Mouse (Mus musculus) intestine, postnatal 0 days (tissue): Measurements from ENCODE around the gene Cnnm4. TPM values are rescaled to one million over a fixed set of nuclear protein-coding genes. Genes with fewer than 3 reads are reported as not detected.

Experiments
- ATAC-seq: fragments of 200-750 bp; cut with Nextera tagmentation; 2 replicates; pipeline ENCODE4 v1.8.0; 2017; ENCODE audit warnings: mild to moderate bottlenecking, moderate TSS enrichment, moderate library complexity
- H3K27ac ChIP-seq: fragments of 300-500 bp; sonication (generic); 2 replicates; pipeline ENCODE4 v1.5.1; 2014; ENCODE audit warnings: mild to moderate bottlenecking, low read depth, low read length, moderate library complexity
- H3K27me3 ChIP-seq: fragments of 300-500 bp; sonication (generic); replicated peaks from 2 replicates; pipeline ENCODE4 v1.6.1; 2014; ENCODE audit warnings: low read length, mixed read lengths; ENCODE audit not compliant: control insufficient read depth, insufficient read depth
- H3K36me3 ChIP-seq: fragments of 300-500 bp; sonication (generic); 2 replicates; pipeline ENCODE4 v1.6.1; 2014; ENCODE audit warnings: mild to moderate bottlenecking, moderate library complexity; ENCODE audit not compliant: control insufficient read depth, insufficient read depth
- H3K4me1 ChIP-seq: fragments of 300-500 bp; sonication (generic); replicated peaks from 2 replicates; pipeline ENCODE4 v1.6.1; 2014; ENCODE audit warnings: antibody characterized with exemption, low read length, mixed read lengths; ENCODE audit not compliant: control insufficient read depth, insufficient read depth
- H3K4me2 ChIP-seq: fragments of 300-500 bp; sonication (generic); replicated peaks from 2 replicates; pipeline ENCODE4 v1.6.1; 2014; ENCODE audit warnings: low read depth, mild to moderate bottlenecking, moderate library complexity
- H3K4me3 ChIP-seq: fragments of 300-500 bp; sonication (generic); 2 replicates; pipeline ENCODE4 v1.5.1; 2014; ENCODE audit warnings: low read depth, low read length
- H3K9ac ChIP-seq: fragments of 300-500 bp; sonication (generic); 2 replicates; pipeline ENCODE4 v1.6.1; 2014; ENCODE audit warnings: mild to moderate bottlenecking, low read depth, low read length
- H3K9me3 ChIP-seq: fragments of 300-500 bp; sonication (generic); 2 replicates; pipeline ENCODE4 v1.6.1; 2016; ENCODE audit warnings: mixed run types; ENCODE audit not compliant: control insufficient read depth
- CTCF ChIP-seq: sonication (generic); IDR thresholded peaks from 2 replicates; pipeline ENCODE4 v1.5.1; 2016; ENCODE audit warnings: low read depth, mild to moderate bottlenecking, control low read depth, antibody characterized with exemption, moderate library complexity
- WGBS: fragments of 180-500 bp; shearing (Covaris S2); extraction: QIAGEN DNeasy Blood & Tissue Kit; methylation state at CpG from one replicate; pipeline ENCODE4 v1.1.7; 2014; 5-methylcytosine and 5-hydroxymethylcytosine counted together
- polyA plus RNA-seq: library from polyadenylated mRNA; unstranded; fragments of >200 nt; fragmentation: Nextera tagmentation; extraction: Ambion mirVana; gene quantifications from 2 replicates; pipeline ENCODE4 v1.2.1, GENCODE M21; 2015

Cnnm4 gene
- polyA plus RNA-seq, 1 experiment from 2014 or later: 18.4 TPM

DNA sequence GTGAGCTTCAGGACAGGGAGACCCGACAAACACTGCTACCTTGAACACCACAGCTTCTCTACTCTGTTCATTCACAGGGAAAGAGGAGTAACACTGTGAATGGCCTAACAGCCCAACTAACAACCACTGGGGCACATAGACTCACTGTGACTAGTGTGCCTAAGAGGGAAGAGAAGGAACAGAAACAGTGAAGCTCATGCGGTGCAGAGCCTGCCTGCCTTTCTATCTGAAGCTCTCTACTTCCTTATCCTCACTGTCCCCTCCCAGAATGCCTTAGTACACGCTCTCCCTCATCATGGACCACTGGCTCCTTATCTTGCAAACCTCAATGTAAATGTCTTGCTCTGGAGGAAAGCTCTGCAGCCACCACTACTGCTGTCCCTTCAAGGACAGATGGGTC is 34.2 kb upstream of the Cnnm4 start:
- Histone ChIP-seq H3K4me3 (no peak overlapping the region), H3K36me3 (peaks cover 57% of the 10 kb centered on the region), H3K4me2 (no peak overlapping the region), H3K9ac (no peak overlapping the region), H3K4me1 (no peaks in the 10 kb centered on the region), H3K27ac (no peak overlapping the region), H3K27me3 (no peaks in the 10 kb centered on the region), H3K9me3 (no peaks in the 10 kb centered on the region)
- WGBS: 96% methylated on average over 3 of the region's 3 CpGs
- no peak for ATAC-seq
- no peak for TF ChIP-seq CTCF

DNA sequence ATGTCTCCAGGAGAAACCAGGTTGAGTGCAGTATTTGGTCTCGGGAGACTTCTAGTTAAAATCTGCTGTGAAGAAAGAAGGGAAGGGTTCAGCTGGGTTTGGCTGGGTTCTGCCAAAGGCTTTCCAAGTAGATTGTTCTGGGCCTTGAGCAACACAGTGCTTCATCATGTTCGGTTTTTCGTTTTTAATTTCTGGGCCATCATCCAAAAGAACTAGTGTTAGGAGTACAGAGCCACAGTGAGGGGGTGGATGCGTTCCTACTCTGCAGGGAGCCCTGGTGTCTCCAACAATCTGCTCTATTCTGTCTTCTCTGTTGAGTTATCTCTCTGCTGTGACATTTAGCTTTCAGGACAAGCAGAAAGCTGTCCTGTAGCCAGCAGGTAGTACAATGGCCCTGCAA is 30.3 kb upstream of the Cnnm4 start:
- Histone ChIP-seq H3K36me3 (peaks cover 32% of the 10 kb centered on the region), H3K9me3 (no peaks in the 10 kb centered on the region), H3K27ac (no peak overlapping the region), H3K9ac (no peak overlapping the region), H3K27me3 (no peaks in the 10 kb centered on the region), H3K4me2 (no peak overlapping the region), H3K4me3 (no peak overlapping the region), H3K4me1 (no peaks in the 10 kb centered on the region)
- WGBS: 75% methylated on average over 4 of the region's 4 CpGs
- no peak for TF ChIP-seq CTCF
- ATAC-seq: no peak

DNA sequence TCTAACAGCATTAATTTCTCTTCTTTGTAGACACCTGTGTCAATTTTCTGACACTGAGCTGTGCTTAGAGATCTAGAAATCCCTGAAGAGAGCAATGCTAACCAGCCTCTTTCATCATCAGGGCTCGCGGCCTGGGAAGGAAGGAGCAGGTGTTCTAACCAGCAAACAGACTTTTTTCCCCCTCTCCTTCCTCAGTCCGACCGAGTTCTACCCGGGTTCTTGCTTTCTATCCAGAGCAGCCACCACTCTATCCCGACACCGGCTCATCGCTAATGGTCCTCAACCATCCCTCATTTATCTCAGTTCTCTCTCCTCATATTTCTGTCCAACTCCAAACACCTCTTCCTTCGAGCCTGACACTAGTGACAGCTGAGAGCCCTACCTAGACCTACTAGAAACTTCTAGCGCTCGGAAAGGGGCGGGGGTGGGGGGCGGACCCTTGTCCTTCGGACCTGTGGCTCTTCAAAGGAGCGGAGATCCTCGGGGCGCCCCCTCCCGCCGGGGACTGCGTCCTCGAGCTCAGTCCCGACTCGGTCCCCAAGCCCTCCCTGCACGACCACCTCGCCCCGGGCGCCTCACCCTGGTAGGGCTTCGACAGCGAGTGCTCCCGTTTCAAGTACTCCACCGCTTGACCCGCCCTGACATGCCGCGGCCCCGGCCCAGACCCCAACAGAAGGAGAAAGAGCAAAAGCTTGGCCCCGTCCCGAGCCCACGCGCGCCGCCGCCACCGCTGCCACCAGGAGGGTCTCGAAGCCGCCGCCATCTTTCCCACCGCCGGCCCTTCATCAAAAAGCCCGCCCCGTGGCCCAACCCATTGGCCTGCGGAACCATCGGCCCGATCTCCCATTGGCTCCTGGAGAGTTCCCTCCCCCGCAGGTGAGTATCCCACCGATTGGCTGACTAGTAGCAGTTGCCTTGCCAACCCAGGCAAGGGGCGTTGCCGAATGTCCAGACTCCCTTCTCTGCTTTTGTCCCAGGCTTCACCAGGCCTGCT is 26.7 kb upstream of the Cnnm4 start, which contains the start of gene Lman2l:
TSS of gene Lman2l (minus strand) at position 801 of the 994 bp plus-strand sequence.
- TF ChIP-seq CTCF: peak; percentile 14
- Histone ChIP-seq H3K9me3 (no peaks in the 10 kb centered on the region), H3K4me1 (no peaks in the 10 kb centered on the region), H3K9ac (peak within 1 kb of the TSS; percentile 43), H3K4me3 (peak within 1 kb of the TSS; percentile 80), H3K36me3 (no peaks in the 10 kb centered on the region), H3K27ac (no peak within 1 kb of the TSS), H3K4me2 (peak within 1 kb of the TSS; percentile 93), H3K27me3 (no peaks in the 10 kb centered on the region)
- under 1% methylated on average over 54 of the region's 57 CpGs for WGBS
- peak; percentile 100 for ATAC-seq

DNA sequence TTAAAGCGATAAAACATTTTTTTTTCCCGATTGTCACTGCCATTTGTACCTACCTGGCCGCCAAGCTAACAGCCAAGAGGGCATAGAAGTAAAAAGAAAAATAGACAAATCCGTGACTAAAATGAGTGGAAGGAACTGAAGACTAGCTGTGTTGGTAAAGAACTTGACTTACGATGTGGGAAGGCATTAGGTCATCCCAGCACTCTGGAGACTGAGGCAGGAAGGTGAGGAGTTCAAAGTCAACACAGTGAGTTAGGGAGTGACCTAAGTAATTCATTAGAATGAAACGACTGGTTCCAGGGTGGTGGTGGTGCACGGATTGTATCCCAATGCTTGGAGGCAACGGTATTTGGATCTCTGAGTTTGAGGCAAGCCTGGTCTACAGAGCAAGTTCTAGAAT is 25.9 kb upstream of the Cnnm4 start:
- Histone ChIP-seq H3K4me3 (no peak overlapping the region), H3K36me3 (no peaks in the 10 kb centered on the region), H3K4me1 (no peaks in the 10 kb centered on the region), H3K9me3 (no peaks in the 10 kb centered on the region), H3K27me3 (no peaks in the 10 kb centered on the region), H3K4me2 (no peak overlapping the region), H3K9ac (no peak overlapping the region), H3K27ac (no peak overlapping the region)
- no peak for TF ChIP-seq CTCF
- no peak for ATAC-seq
- 34% methylated on average over 8 of the region's 8 CpGs for WGBS

DNA sequence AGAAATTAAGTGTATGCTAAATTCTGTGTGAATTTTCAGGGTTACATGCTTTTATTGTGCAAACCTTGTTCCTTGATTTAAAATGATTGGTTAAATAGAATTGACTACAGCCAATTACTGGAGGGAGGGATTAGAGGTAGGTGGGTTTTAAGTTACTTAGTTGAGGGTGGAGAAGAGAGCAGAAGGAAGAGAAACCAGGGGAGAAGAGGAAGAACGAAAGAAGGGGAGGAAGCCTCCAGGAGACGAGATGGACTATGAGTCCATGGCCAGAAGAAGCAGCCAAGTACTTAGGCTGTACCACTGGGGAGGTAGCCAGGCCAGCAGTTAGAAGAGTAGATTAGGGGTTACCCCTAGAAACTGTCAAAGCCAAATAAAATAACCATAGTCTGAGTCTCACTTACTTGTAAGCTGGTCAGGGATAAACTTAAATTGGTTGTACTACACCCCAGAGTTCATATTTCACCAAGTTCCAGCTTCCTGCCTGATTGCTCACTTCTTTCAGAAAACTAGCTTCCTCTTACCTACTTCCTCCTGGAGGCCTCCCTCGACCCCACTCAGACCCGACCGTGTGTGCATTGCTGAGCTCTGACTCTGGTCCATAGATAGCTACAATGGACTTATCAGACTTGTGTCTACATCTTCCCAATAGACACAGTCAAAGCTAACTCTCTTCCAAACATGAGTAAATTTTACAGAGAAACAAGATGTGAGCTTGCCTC is 25.2 kb upstream of the Cnnm4 start:
- Histone ChIP-seq H3K9ac (no peak overlapping the region), H3K4me1 (no peaks in the 10 kb centered on the region), H3K4me3 (no peak overlapping the region), H3K27me3 (no peaks in the 10 kb centered on the region), H3K4me2 (no peak overlapping the region), H3K9me3 (no peaks in the 10 kb centered on the region), H3K27ac (no peak overlapping the region), H3K36me3 (no peaks in the 10 kb centered on the region)
- 75% methylated on average over 5 of the region's 5 CpGs for WGBS
- no peak for TF ChIP-seq CTCF
- no peak for ATAC-seq

DNA sequence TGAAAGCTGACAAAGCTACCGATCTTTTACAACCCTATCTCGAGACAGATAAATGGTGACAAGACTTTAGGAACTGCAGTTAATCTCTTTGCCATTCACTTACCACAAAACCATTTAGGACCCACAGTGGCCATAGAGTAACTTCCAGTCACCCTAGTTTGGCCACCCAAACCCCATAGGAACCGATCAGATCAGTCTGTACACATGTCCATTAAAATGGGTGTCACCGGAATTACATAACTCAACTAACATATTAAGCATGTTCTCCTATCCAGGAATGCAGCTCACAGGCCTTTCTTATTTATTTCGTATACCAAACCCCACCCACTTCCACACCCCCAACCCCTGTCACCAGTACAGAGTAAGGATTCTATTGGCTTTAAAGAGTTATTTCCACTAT is 24.6 kb upstream of the Cnnm4 start:
- no peaks in the 10 kb centered on the region for H3K36me3 ChIP-seq
- no peak for TF ChIP-seq CTCF
- no peak overlapping the region for H3K9ac ChIP-seq
- H3K27me3 ChIP-seq: no peaks in the 10 kb centered on the region
- H3K4me3 ChIP-seq: no peak overlapping the region
- no peak overlapping the region for H3K27ac ChIP-seq
- 83% methylated on average over 5 of the region's 5 CpGs for WGBS
- no peaks in the 10 kb centered on the region for H3K9me3 ChIP-seq
- no peak overlapping the region for H3K4me2 ChIP-seq
- H3K4me1 ChIP-seq: no peaks in the 10 kb centered on the region
- no peak for ATAC-seq
